In the genomic region with DNA sequence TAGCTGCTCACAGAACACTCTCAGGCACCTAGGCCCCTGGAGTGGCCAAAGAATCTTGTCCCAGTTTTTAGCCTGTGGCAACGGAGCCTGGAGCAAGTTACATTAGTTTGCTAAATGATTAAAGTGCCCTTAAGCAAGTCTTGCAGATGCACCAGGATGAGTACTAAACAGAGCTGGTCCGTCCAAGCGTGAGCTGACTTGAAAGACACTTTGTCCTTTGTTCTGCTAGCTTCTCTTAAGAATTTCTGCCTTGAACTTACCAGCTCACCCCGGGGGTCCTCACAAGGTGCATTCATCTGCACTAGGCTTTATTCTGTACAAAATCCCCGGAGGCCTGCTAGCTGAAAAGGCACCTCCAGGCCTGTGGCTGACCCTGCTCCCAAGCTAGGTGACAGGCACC, we compare ENCODE assay signal across 6 mouse cellular contexts.
"Had no signal": no experiment of that assay in that cellular context is flagged by ENCODE, and none has a peak within 500 bp of the region (broad histone marks: within the 10 kb centered on the region; RNA-seq: fewer than 3 reads in every experiment).

No protein-coding gene starts in this region.

- DNase-seq: kidney, postnatal 14 days; left cerebral cortex, postnatal 4 days; lung, adult 18-20 months; right cerebral cortex, postnatal 14 days; thymus, adult 2 months; thymus, postnatal 25 days had no signal
